Comparison of ENCODE assay signal across 21 mouse cellular contexts in genomic region chr15:82022535-82023088, GRCm38 (mm10). TPM values are rescaled to one million over a fixed set of nuclear protein-coding genes. Genes with fewer than 3 reads are reported as not detected.
DNase-seq lines count a peak whose midpoint lies in the region; ATAC-seq lines count a peak whose summit lies in the region.
"Had no signal": no experiment of that assay in that cellular context is flagged by ENCODE, and none has a peak within 500 bp of the region (broad histone marks: within the 10 kb centered on the region; RNA-seq: fewer than 3 reads in every experiment).

No protein-coding gene starts in this region.

- no peak overlapping the region for H3K4me3 ChIP-seq in intestine, embryonic 16.5 days (ENCODE audit: low read length)
- H3K4me3 ChIP-seq: heart, adult 2 months; hindbrain, embryonic 15.5 days; liver, embryonic 13.5 days; neural tube, embryonic 13.5 days had no signal

- no peaks in the 10 kb centered on the region for H3K9me3 ChIP-seq in intestine, embryonic 16.5 days (ENCODE audit: control insufficient read depth, low read length)
- H3K9me3 ChIP-seq: G1E; hindbrain, embryonic 15.5 days; liver, embryonic 13.5 days; neural tube, embryonic 13.5 days had no signal

- H3K9ac ChIP-seq in intestine, embryonic 16.5 days (ENCODE audit: low read depth, low read length), result no peak overlapping the region
- H3K9ac ChIP-seq: hindbrain, embryonic 15.5 days; liver, embryonic 13.5 days; neural tube, embryonic 13.5 days had no signal

- H3K27ac ChIP-seq in intestine, embryonic 16.5 days (ENCODE audit: low read length), result no peak overlapping the region
- H3K27ac ChIP-seq: heart, adult 2 months; hindbrain, embryonic 15.5 days; liver, embryonic 13.5 days; macrophage; neural tube, embryonic 13.5 days had no signal

- H3K27me3 ChIP-seq in intestine, embryonic 16.5 days (replicated peaks; ENCODE audit: control insufficient read depth, insufficient read depth, low read length), result no peaks in the 10 kb centered on the region
- H3K27me3 ChIP-seq: hindbrain, embryonic 15.5 days; liver, embryonic 13.5 days; neural tube, embryonic 13.5 days had no signal

- ATAC-seq in granulocyte monocyte progenitor cell, adult 5-6 weeks (replicated peaks; ENCODE audit: poor library complexity, severe bottlenecking), result 0 out of 2 replicates have a peak, but pooled peaks have one; percentile 30
- no peak for ATAC-seq in intestine, embryonic 16.5 days
- ATAC-seq: activated CD4-positive, CD25-positive, alpha-beta regulatory T cell, adult 4 months; midbrain, embryonic 16.5 days had no signal

- H3K36me3 ChIP-seq in intestine, embryonic 16.5 days (ENCODE audit: control insufficient read depth, insufficient read depth, low read length), result peaks cover 17% of the 10 kb centered on the region

- DNase-seq in gastrocnemius, postnatal 14 days, result peak; percentile 6
- DNase-seq in gastrocnemius, postnatal 25 days, result no peak
- DNase-seq in ovary, adult 18-20 months (ENCODE audit: low spot score), result peak; percentile 28
- DNase-seq in ovary, postnatal 10 days (ENCODE audit: low spot score), result no peak
- peak; percentile 83 to 92 for DNase-seq in adrenal gland, adult (ENCODE audit: inconsistent age in 2 of 2, low spot score in 1 of 2)
- DNase-seq in right cerebral cortex, postnatal 25 days, result no peak
- DNase-seq: cerebellum, adult 11 months; liver, embryonic 13.5 days had no signal

- no peak overlapping the region for H3K4me2 ChIP-seq in intestine, embryonic 16.5 days (ENCODE audit: low read depth, low read length)
- H3K4me2 ChIP-seq: hindbrain, embryonic 15.5 days; liver, embryonic 13.5 days; neural tube, embryonic 13.5 days had no signal

- WGBS in intestine, embryonic 16.5 days, result 80% methylated on average over 13 of the region's 13 CpGs

- no peaks in the 10 kb centered on the region for H3K4me1 ChIP-seq in intestine, embryonic 16.5 days (ENCODE audit: control insufficient read depth, insufficient read depth, low read length)

- intact Hi-C loops in gastrocnemius, postnatal 14 days (cut with DNase I; ENCODE audit: low total_unique reads), result no loop called here

RNA-seq across cellular contexts. Expression of gene Desi1, which starts 11.1 kb away (rescaled TPM):
- 10 to 100 TPM; 18.8 to 23.9 TPM for total RNA-seq in gastrocnemius, postnatal 14 days (2021)
- total RNA-seq in gastrocnemius, postnatal 25 days (2021), result 10 to 100 TPM; 19.0 to 25.7 TPM
- total RNA-seq in granulocyte monocyte progenitor cell, adult 5-6 weeks (2014; fragmentation: Nextera tagmentation), result 26.3 and 34.9 TPM in 2 replicates
- 6.0 and 8.3 TPM in 2 replicates for total RNA-seq in granulocyte monocyte progenitor cell, adult 5-6 weeks (2017)
- 17.1 and 19.6 TPM in 2 replicates for polyA plus RNA-seq in intestine, embryonic 16.5 days (2015; fragmentation: Nextera tagmentation; extraction: Ambion mirVana)

RNA-seq across cellular contexts. Expression of gene Snu13, which starts 24.8 kb away (rescaled TPM):
- 10 to 100 TPM; 40.3 to 46.7 TPM for total RNA-seq in gastrocnemius, postnatal 14 days (2021)
- total RNA-seq in gastrocnemius, postnatal 25 days (2021), result 10 to 100 TPM; 44.6 to 48.5 TPM
- total RNA-seq in granulocyte monocyte progenitor cell, adult 5-6 weeks (2014; fragmentation: Nextera tagmentation), result 254 and 268 TPM in 2 replicates
- 183 and 209 TPM in 2 replicates for total RNA-seq in granulocyte monocyte progenitor cell, adult 5-6 weeks (2017)
- 215 and 246 TPM in 2 replicates for polyA plus RNA-seq in intestine, embryonic 16.5 days (2015; fragmentation: Nextera tagmentation; extraction: Ambion mirVana)

RNA-seq across cellular contexts. Expression of gene Xrcc6, which starts 35.0 kb away (rescaled TPM):
- 10 to 100 TPM; 22.0 to 26.6 TPM for total RNA-seq in gastrocnemius, postnatal 14 days (2021)
- total RNA-seq in gastrocnemius, postnatal 25 days (2021), result 10 to 100 TPM; 20.8 to 24.9 TPM
- total RNA-seq in granulocyte monocyte progenitor cell, adult 5-6 weeks (2014; fragmentation: Nextera tagmentation), result 104 and 120 TPM in 2 replicates
- total RNA-seq in granulocyte monocyte progenitor cell, adult 5-6 weeks (2017), result 234 and 250 TPM in 2 replicates
- 72.1 and 78.4 TPM in 2 replicates for polyA plus RNA-seq in intestine, embryonic 16.5 days (2015; fragmentation: Nextera tagmentation; extraction: Ambion mirVana)

RNA-seq across cellular contexts. Expression of gene 4930407I10Rik, which starts 36.3 kb away (rescaled TPM):
- total RNA-seq in gastrocnemius, postnatal 14 days (2021), result not detected
- not detected for total RNA-seq in gastrocnemius, postnatal 25 days (2021)
- not detected in 2 replicates for total RNA-seq in granulocyte monocyte progenitor cell, adult 5-6 weeks (2014; fragmentation: Nextera tagmentation)
- not detected in 2 replicates for total RNA-seq in granulocyte monocyte progenitor cell, adult 5-6 weeks (2017)
- not detected in 2 replicates for polyA plus RNA-seq in intestine, embryonic 16.5 days (2015; fragmentation: Nextera tagmentation; extraction: Ambion mirVana)
- total RNA-seq: heart, adult 2 months; layer of hippocampus, postnatal 10 days; left cerebral cortex, postnatal 36 days had no signal
- polyA plus RNA-seq: activated CD4-positive, CD25-positive, alpha-beta regulatory T cell, adult 4 months; C2C12; G1E; heart, adult 2 months; hindbrain, embryonic 15.5 days; kidney, embryonic 14.5 days; liver, embryonic 13.5 days; macrophage; midbrain, embryonic 16.5 days; neural tube, embryonic 13.5 days had no signal

RNA-seq across cellular contexts. Expression of gene 1700029P11Rik, which starts 42.3 kb away (rescaled TPM):
- total RNA-seq in gastrocnemius, postnatal 14 days (2021), result not detected
- total RNA-seq in gastrocnemius, postnatal 25 days (2021), result not detected
- not detected in 2 replicates for total RNA-seq in granulocyte monocyte progenitor cell, adult 5-6 weeks (2014; fragmentation: Nextera tagmentation)
- not detected in 2 replicates for total RNA-seq in granulocyte monocyte progenitor cell, adult 5-6 weeks (2017)
- polyA plus RNA-seq in intestine, embryonic 16.5 days (2015; fragmentation: Nextera tagmentation; extraction: Ambion mirVana), result not detected in 2 replicates
- total RNA-seq: G1E; heart, adult 2 months; layer of hippocampus, postnatal 10 days; left cerebral cortex, postnatal 36 days had no signal
- polyA plus RNA-seq: activated CD4-positive, CD25-positive, alpha-beta regulatory T cell, adult 4 months; C2C12; G1E; heart, adult 2 months; hindbrain, embryonic 15.5 days; kidney, embryonic 14.5 days; liver, embryonic 13.5 days; macrophage; midbrain, embryonic 16.5 days; neural tube, embryonic 13.5 days had no signal

Comparison
In these comparisons a context has a peak if more than half of its experiments do, and no peak if none do; other contexts are left out.
1. DNase-seq: peak in gastrocnemius, postnatal 14 days (single experiment), ovary, adult 18-20 months (single experiment) and adrenal gland, adult (2 of 2); none in gastrocnemius, postnatal 25 days (single experiment), ovary, postnatal 10 days (single experiment) and right cerebral cortex, postnatal 25 days (single experiment).